Mouse (Mus musculus) myocyte (in vitro differentiated cells): Measurements from ENCODE around the gene Mlxipl. TPM values are rescaled to one million over a fixed set of nuclear protein-coding genes. Genes with fewer than 3 reads are reported as not detected.
A peak's percentile ranks its signal among the peaks of the same experiment; 100 is the strongest.
"Not testable (repeated sequence)": the region's sequence is repeated elsewhere in the genome, so short reads cannot be mapped to it uniquely, and the experiment has no call there.

Experiments used
- H3K27me3 ChIP-seq: one replicate; pipeline ENCODE4 v1.6.1; 2011; ENCODE audit not compliant: control insufficient read depth, insufficient read depth, insufficient read length
- H3K36me3 ChIP-seq: one replicate; pipeline ENCODE4 v1.6.1; 2011; ENCODE audit not compliant: control insufficient read depth, insufficient read depth
- H3K4me2 ChIP-seq: one replicate; pipeline ENCODE4 v1.6.1; 2011; ENCODE audit warnings: low read depth, control low read depth
- H3K4me3 ChIP-seq: one replicate; pipeline ENCODE4 v1.5.1; 2011; ENCODE audit warnings: mild to moderate bottlenecking, control low read depth, moderate library complexity
- H3K79me2 ChIP-seq: one replicate; pipeline ENCODE4 v1.6.1; 2011; ENCODE audit not compliant: control insufficient read depth, insufficient read depth
- H3ac ChIP-seq: one replicate; pipeline ENCODE4 v1.6.1; 2011; ENCODE audit not compliant: control insufficient read depth, insufficient read length
- CEBPB ChIP-seq: IDR thresholded peaks from 2 replicates; pipeline ENCODE4 v1.6.1; 2011; ENCODE audit warnings: mild to moderate bottlenecking, moderate library complexity; ENCODE audit not compliant: poor library complexity, insufficient read depth, severe bottlenecking
- E2F4 ChIP-seq: IDR thresholded peaks from one replicate; pipeline ENCODE4 v1.6.1; 2011; ENCODE audit warnings: mild to moderate bottlenecking, control low read depth, moderate library complexity; ENCODE audit not compliant: insufficient read depth
- MAX ChIP-seq: IDR thresholded peaks from one replicate; pipeline ENCODE4 v1.6.1; 2011; ENCODE audit warnings: low read depth, mild to moderate bottlenecking, control low read depth
- MYOD1 ChIP-seq, 3 experiments: IDR thresholded peaks; one replicate each; pipeline ENCODE4 v1.6.1; 2011; ENCODE audit warnings: control low read depth in 2 of 3, low read depth in 2 of 3, mild to moderate bottlenecking in 2 of 3, moderate library complexity in 1 of 3; ENCODE audit not compliant: insufficient read length in 2 of 3, control insufficient read depth in 1 of 3
- MYOG ChIP-seq, 3 experiments: IDR thresholded peaks; one replicate each; pipeline ENCODE4 v1.6.1; 2011; ENCODE audit warnings: control low read depth in 2 of 3, low read depth in 2 of 3, mild to moderate bottlenecking in 2 of 3; ENCODE audit not compliant: insufficient read length in 2 of 3, control insufficient read depth in 1 of 3, insufficient read depth in 1 of 3
- POLR2A ChIP-seq: IDR thresholded peaks from one replicate; pipeline ENCODE4 v1.6.1; 2011; ENCODE audit warnings: low read depth, mild to moderate bottlenecking, control low read depth, moderate library complexity; ENCODE audit not compliant: insufficient read length
- POLR2AphosphoS2 ChIP-seq: IDR thresholded peaks from one replicate; pipeline ENCODE4 v1.6.1; 2011; ENCODE audit warnings: low read depth, control low read depth; ENCODE audit not compliant: insufficient read length
- REST ChIP-seq: IDR thresholded peaks from one replicate; pipeline ENCODE4 v1.6.1; 2011; ENCODE audit warnings: mild to moderate bottlenecking, control low read depth, moderate library complexity; ENCODE audit not compliant: insufficient read depth, insufficient read length
- SRF ChIP-seq: IDR thresholded peaks from one replicate; pipeline ENCODE4 v1.6.1; 2011; ENCODE audit warnings: low read depth; ENCODE audit not compliant: control insufficient read depth, insufficient read length
- TCF12 ChIP-seq: IDR thresholded peaks from one replicate; pipeline ENCODE4 v1.6.1; 2011; ENCODE audit warnings: mild to moderate bottlenecking, control low read depth; ENCODE audit not compliant: poor library complexity, insufficient read depth, severe bottlenecking
- TCF3 ChIP-seq: IDR thresholded peaks from one replicate; pipeline ENCODE4 v1.6.1; 2011; ENCODE audit warnings: low read depth, control low read depth; ENCODE audit not compliant: insufficient read length
- USF1 ChIP-seq: IDR thresholded peaks from one replicate; pipeline ENCODE4 v1.6.1; 2011; ENCODE audit warnings: low read depth, mild to moderate bottlenecking, control low read depth, moderate library complexity
- polyA plus RNA-seq: library from polyadenylated mRNA; unstranded; fragments of >200 nt; fragmentation: generic; extraction: Trizol; gene quantifications from one replicate; pipeline ENCODE4 v1.2.1, GENCODE M21; 2012; ENCODE audit warnings: missing spikeins

The Mlxipl gene
- polyA plus RNA-seq, 1 experiment = not detected

- no peaks in the 10 kb centered on the region for H3K79me2 ChIP-seq
- TF ChIP-seq REST (no peak), POLR2A (no peak), USF1 (no peak), CEBPB (no peak), MYOG (IDR thresholded peaks at IDR 0.05; ENCODE audit: control insufficient read depth in 1 of 3, insufficient read depth in 1 of 3, insufficient read length in 2 of 3, low read depth in 2 of 3) (no peak), TCF12 (no peak), TCF3 (no peak), MYOD1 (IDR thresholded peaks at IDR 0.05; ENCODE audit: control insufficient read depth in 1 of 3, insufficient read length in 2 of 3, low read depth in 2 of 3) (no peak), MAX (no peak), POLR2AphosphoS2 (no peak), SRF (no peak)
These were observed 41.2 kb upstream of the Mlxipl start for GRCm38 (mm10) chr5:135048539-135048938.

GRCm38 (mm10) chr5:135049268-135049667 lies 40.4 kb upstream of the Mlxipl start:
- not testable (repeated sequence) for H3K27me3 ChIP-seq, H3K4me3 ChIP-seq, H3K36me3 ChIP-seq, H3ac ChIP-seq, H3K4me2 ChIP-seq, H3K79me2 ChIP-seq

More at GRCm38 (mm10) chr5:135048539-135048938, 41.2 kb upstream of the Mlxipl start:
- Histone ChIP-seq H3K36me3 (no peaks in the 10 kb centered on the region), H3ac (no peak overlapping the region), H3K4me2 (no peak overlapping the region), H3K4me3 (no peak overlapping the region), H3K27me3 (no peaks in the 10 kb centered on the region)

GRCm38 (mm10) chr5:135053356-135053755 lies 36.3 kb upstream of the Mlxipl start:
- no peaks in the 10 kb centered on the region for H3K79me2 ChIP-seq
- peaks cover 4% of the 10 kb centered on the region for H3K36me3 ChIP-seq
- no peak overlapping the region for H3ac ChIP-seq
- no peaks in the 10 kb centered on the region for H3K27me3 ChIP-seq
- H3K4me2 ChIP-seq = no peak overlapping the region
- H3K4me3 ChIP-seq = no peak overlapping the region
- no peak for TF ChIP-seq MYOG (IDR thresholded peaks at IDR 0.05; ENCODE audit: control insufficient read depth in 1 of 3, insufficient read depth in 1 of 3, insufficient read length in 2 of 3, low read depth in 2 of 3)
- TF ChIP-seq TCF3 = no peak
- no peak for TF ChIP-seq TCF12
- no peak for TF ChIP-seq SRF
- TF ChIP-seq MAX = no peak
- TF ChIP-seq POLR2AphosphoS2 = no peak

GRCm38 (mm10) chr5:135063629-135064381 lies 25.9 kb upstream of the Mlxipl start, which contains the start of gene Dnajc30:
Gene Dnajc30 (plus strand): TSS chr5:135064202.
- TF ChIP-seq TCF3 (no peak), POLR2A (peak; percentile 87), POLR2AphosphoS2 (peak; percentile 82), MAX (no peak), REST (no peak)
- Histone ChIP-seq H3K27me3 (no peaks in the 10 kb centered on the region), H3K79me2 (no peaks in the 10 kb centered on the region), H3K4me3 (peak within 1 kb of the TSS; percentile 95), H3ac (peak within 1 kb of the TSS; percentile 58), H3K4me2 (peak within 1 kb of the TSS; percentile 90), H3K36me3 (peaks cover 12% of the 10 kb centered on the region)

GRCm38 (mm10) chr5:135064382-135064766 lies 25.3 kb upstream of the Mlxipl start:
- Histone ChIP-seq H3K36me3 (peaks cover 12% of the 10 kb centered on the region), H3ac (peak overlapping the region; percentile 58)

GRCm38 (mm10) chr5:135064909-135065446 lies 24.7 kb upstream of the Mlxipl start, which contains the start of gene Bud23:
Gene Bud23 (minus strand): TSS chr5:135064959.
- Histone ChIP-seq H3K4me3 (peak within 1 kb of the TSS; percentile 95), H3ac (peak within 1 kb of the TSS; percentile 58), H3K4me2 (peak within 1 kb of the TSS; percentile 90)
- H3K36me3 ChIP-seq, H3K27me3 ChIP-seq, H3K79me2 ChIP-seq: not testable (repeated sequence)

More at GRCm38 (mm10) chr5:135064382-135064766, 25.3 kb upstream of the Mlxipl start:
- no peaks in the 10 kb centered on the region for H3K79me2 ChIP-seq
- peak overlapping the region; percentile 90 for H3K4me2 ChIP-seq
- H3K4me3 ChIP-seq = peak overlapping the region; percentile 95
- no peaks in the 10 kb centered on the region for H3K27me3 ChIP-seq
- no peak for TF ChIP-seq MYOD1 (IDR thresholded peaks at IDR 0.05; ENCODE audit: control insufficient read depth in 1 of 3, insufficient read length in 2 of 3, low read depth in 2 of 3)
- no peak for TF ChIP-seq USF1
- no peak for TF ChIP-seq MYOG (IDR thresholded peaks at IDR 0.05; ENCODE audit: control insufficient read depth in 1 of 3, insufficient read depth in 1 of 3, insufficient read length in 2 of 3, low read depth in 2 of 3)
- no peak for TF ChIP-seq CEBPB
- TF ChIP-seq POLR2AphosphoS2 = no peak
- no peak for TF ChIP-seq TCF12
- TF ChIP-seq REST = no peak
- TF ChIP-seq SRF = no peak
- TF ChIP-seq POLR2A = no peak
- no peak for TF ChIP-seq MAX
- TF ChIP-seq E2F4 = no peak
- no peak for TF ChIP-seq TCF3
